Mouse (Mus musculus) E14TG2a.4 (cell line): ENCODE data around the gene Ehd2.

Experiments used
- H3K27me3 ChIP-seq: 2 replicates; pipeline ENCODE4 v1.6.1; 2014; ENCODE audit warnings: low read length, control low read depth; ENCODE audit not compliant: insufficient read depth
- H3K36me3 ChIP-seq: 2 replicates; pipeline ENCODE4 v1.6.1; 2014; ENCODE audit warnings: low read length, control low read depth; ENCODE audit not compliant: insufficient read depth
- H3K4me1 ChIP-seq: replicated peaks from 2 replicates; pipeline ENCODE4 v1.6.1; 2014; ENCODE audit warnings: low read depth, low read length, control low read depth
- H3K4me3 ChIP-seq: replicated peaks from 2 replicates; pipeline ENCODE4 v1.5.1; 2014; ENCODE audit warnings: mild to moderate bottlenecking, low read length
- H3K9me3 ChIP-seq: 2 replicates; pipeline ENCODE4 v1.6.1; 2014; ENCODE audit warnings: low read length, control low read depth
- CTCF ChIP-seq: conservative IDR thresholded peaks from 2 replicates; pipeline ENCODE4 v1.5.1; 2014; ENCODE audit warnings: low read length
- NANOG ChIP-seq: IDR thresholded peaks from 2 replicates; pipeline ENCODE4 v1.6.1; 2014; ENCODE audit warnings: borderline replicate concordance, low read length, mixed read lengths
- POU5F1 ChIP-seq: IDR thresholded peaks from 2 replicates; pipeline ENCODE4 v1.6.1; 2014; ENCODE audit warnings: low read length, borderline replicate concordance

The Ehd2 gene

GRCm38 (mm10) chr7:15945721-15946536, 21.4 kb downstream of the Ehd2 start, which contains the start of gene Nop53:
Nop53 (minus strand) TSS chr7:15946074.
- Histone ChIP-seq H3K9me3 (no peaks in the 10 kb centered on the region), H3K27me3 (peaks cover 20% of the 10 kb centered on the region), H3K4me3 (peak within 1 kb of the TSS; percentile 95), H3K36me3 (peaks cover 41% of the 10 kb centered on the region), H3K4me1 (peaks cover 87% of the 10 kb centered on the region)
- TF ChIP-seq CTCF (no peak), NANOG (no peak), POU5F1 (no peak)

GRCm38 (mm10) chr7:15945211-15945610, 22.2 kb downstream of the Ehd2 start:
- H3K9me3 ChIP-seq: no peaks in the 10 kb centered on the region
- H3K4me1 ChIP-seq: peaks cover 85% of the 10 kb centered on the region
- H3K27me3 ChIP-seq: peaks cover 12% of the 10 kb centered on the region
- peaks cover 48% of the 10 kb centered on the region for H3K36me3 ChIP-seq
- H3K4me3 ChIP-seq: peak overlapping the region; percentile 95
- TF ChIP-seq CTCF: no peak
- no peak for TF ChIP-seq POU5F1
- TF ChIP-seq NANOG: no peak

GRCm38 (mm10) chr7:15944311-15944710, 23.1 kb downstream of the Ehd2 start:
- Histone ChIP-seq H3K4me1 (peaks cover 85% of the 10 kb centered on the region), H3K4me3 (peak overlapping the region; percentile 95), H3K36me3 (peaks cover 57% of the 10 kb centered on the region), H3K27me3 (peaks cover 3% of the 10 kb centered on the region), H3K9me3 (no peaks in the 10 kb centered on the region)
- TF ChIP-seq POU5F1 (no peak), NANOG (no peak), CTCF (no peak)

GRCm38 (mm10) chr7:15938621-15939020, 28.7 kb downstream of the Ehd2 start:
- TF ChIP-seq NANOG (no peak), POU5F1 (no peak), CTCF (no peak)
- H3K4me3 ChIP-seq: no peak overlapping the region
- H3K4me1 ChIP-seq: peaks cover 72% of the 10 kb centered on the region
- H3K36me3 ChIP-seq: peaks cover 79% of the 10 kb centered on the region
- no peaks in the 10 kb centered on the region for H3K9me3 ChIP-seq
- H3K27me3 ChIP-seq: 0 out of 2 replicates have a peak, but pooled peaks cover 2% of the 10 kb centered on the region

- Histone ChIP-seq H3K4me3 (no peak overlapping the region), H3K9me3 (no peaks in the 10 kb centered on the region), H3K36me3 (peaks cover 68% of the 10 kb centered on the region), H3K4me1 (peaks cover 65% of the 10 kb centered on the region), H3K27me3 (0 out of 2 replicates have a peak, but pooled peaks cover 2% of the 10 kb centered on the region)
- no peak for TF ChIP-seq NANOG
- TF ChIP-seq CTCF: no peak
- TF ChIP-seq POU5F1: no peak
Measured at GRCm38 (mm10) chr7:15937491-15937890, 29.9 kb downstream of the Ehd2 start.

DNA sequence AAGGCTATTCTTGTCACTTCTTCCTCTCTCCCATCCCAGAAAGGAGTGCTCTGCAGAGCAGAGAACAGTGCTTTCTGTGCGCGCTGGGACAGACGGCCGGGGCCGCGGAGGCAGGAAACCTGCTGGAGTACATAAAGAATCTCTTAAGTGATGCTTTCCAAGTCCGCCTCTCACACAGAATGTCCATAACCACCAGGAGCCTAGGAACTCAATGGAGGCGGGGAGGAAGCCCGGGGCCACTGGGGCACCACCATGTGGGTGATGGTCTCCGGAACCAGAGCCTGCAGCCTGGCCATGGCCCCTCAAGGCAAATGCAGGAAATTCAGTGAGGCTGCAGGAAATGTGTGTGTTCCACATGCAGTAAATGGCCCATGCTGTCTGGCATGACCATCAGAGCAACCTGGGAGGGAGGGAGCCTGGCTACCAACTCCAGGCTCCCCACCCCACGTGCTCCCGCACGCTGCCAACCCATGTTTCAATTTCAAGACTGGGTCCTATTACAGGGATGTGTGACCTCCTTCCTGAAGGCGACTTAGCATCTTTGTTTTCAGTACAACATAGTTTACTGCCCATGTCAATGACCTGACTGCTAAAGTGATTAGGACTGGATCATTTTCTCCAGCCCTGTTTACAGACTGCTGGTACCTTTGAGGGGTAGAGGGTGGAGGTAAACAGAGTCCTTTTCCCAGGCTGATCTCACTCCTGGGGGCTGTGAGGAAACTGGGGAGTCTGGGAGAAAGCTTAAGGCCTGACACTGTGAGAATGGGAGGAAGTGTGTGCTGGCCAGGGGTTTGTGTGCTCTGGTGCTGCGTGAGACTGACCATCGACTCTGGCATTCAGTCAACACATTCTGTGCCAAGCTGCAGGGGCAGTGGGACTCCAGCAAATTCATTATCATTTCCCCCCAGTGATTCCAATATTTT, 33.7 kb downstream of the Ehd2 start:
- no peak for TF ChIP-seq POU5F1
- TF ChIP-seq NANOG: no peak
- TF ChIP-seq CTCF: no peak
- Histone ChIP-seq H3K27me3 (0 out of 2 replicates have a peak, but pooled peaks cover 2% of the 10 kb centered on the region), H3K4me3 (peak overlapping the region; percentile 23; the same call in 1 of the 2 replicates), H3K9me3 (no peaks in the 10 kb centered on the region), H3K4me1 (peaks cover 32% of the 10 kb centered on the region), H3K36me3 (peaks cover 30% of the 10 kb centered on the region)

DNA sequence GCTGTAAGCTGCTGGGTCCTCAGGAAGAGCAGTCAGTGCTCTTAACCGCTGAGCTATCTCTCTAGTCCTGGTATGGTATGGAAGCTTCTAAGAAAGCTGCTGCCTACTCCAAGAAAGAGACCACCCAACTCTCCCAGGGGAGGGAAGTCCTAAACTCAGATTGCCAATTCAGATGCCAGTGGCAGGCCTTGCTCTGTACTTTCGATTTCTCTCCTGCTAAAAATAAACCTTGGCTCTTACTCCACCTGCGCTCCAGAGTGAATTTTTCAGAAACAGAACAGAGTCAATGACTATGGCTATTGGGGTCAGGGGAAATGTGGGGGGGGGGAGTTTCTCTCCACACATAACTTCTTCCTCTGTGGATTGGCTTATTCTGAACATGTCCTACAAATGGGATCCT, 35.7 kb downstream of the Ehd2 start:
- 0 out of 2 replicates have a peak, but pooled peaks cover 2% of the 10 kb centered on the region for H3K27me3 ChIP-seq
- no peaks in the 10 kb centered on the region for H3K9me3 ChIP-seq
- H3K4me3 ChIP-seq: no peak overlapping the region
- H3K4me1 ChIP-seq: peaks cover 28% of the 10 kb centered on the region
- H3K36me3 ChIP-seq: peaks cover 10% of the 10 kb centered on the region
- no peak for TF ChIP-seq POU5F1
- no peak for TF ChIP-seq CTCF
- TF ChIP-seq NANOG: no peak

DNA sequence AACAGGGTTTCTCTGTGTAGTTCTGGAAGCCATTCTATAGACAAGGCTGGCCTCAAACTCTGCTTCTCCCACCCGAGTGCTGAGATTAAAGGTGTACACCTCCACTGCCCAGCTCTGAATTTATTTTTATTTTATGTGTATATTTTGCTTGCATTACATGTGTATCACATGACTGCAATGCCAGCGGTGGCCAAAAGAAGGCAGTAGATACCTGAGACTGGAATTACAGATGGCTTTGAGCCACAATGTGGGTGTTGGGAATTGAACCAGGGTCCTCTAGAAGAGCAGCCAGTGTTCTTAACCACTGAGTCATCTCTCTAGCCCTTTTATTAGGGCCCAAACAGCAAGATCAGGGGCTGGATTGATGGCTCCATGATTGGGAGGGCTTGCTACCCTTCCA, 36.8 kb downstream of the Ehd2 start:
- Histone ChIP-seq H3K4me3 (no peak overlapping the region), H3K9me3 (no peaks in the 10 kb centered on the region), H3K27me3 (peaks cover 5% of the 10 kb centered on the region), H3K4me1 (peaks cover 28% of the 10 kb centered on the region), H3K36me3 (no peaks in the 10 kb centered on the region)
- TF ChIP-seq CTCF: peak; percentile 54
- no peak for TF ChIP-seq POU5F1
